ENCODE assay signal across 8 mouse cellular contexts in genomic region chr9:55511521-55511993, GRCm38 (mm10). TPM values are rescaled to one million over a fixed set of nuclear protein-coding genes. Genes with fewer than 3 reads are reported as not detected.
DNase-seq lines count a peak whose midpoint lies in the region; ATAC-seq and TF ChIP-seq lines count a peak whose summit lies in the region.

No protein-coding gene starts in this region.

- H3K9me3 ChIP-seq in embryonic facial prominence, embryonic 14.5 days (ENCODE audit: control insufficient read depth, low read length): no peaks in the 10 kb centered on the region
- no peaks in the 10 kb centered on the region for H3K9me3 ChIP-seq in hindbrain, embryonic 13.5 days
- H3K9me3 ChIP-seq in liver, embryonic 11.5 days (ENCODE audit: control insufficient read depth, low read length): no peaks in the 10 kb centered on the region

- 0 out of 2 replicates have a peak, but pooled peaks cover 6% of the 10 kb centered on the region for H3K4me1 ChIP-seq in embryonic facial prominence, embryonic 14.5 days (ENCODE audit: control insufficient read depth, insufficient read depth, low read length)
- H3K4me1 ChIP-seq in hindbrain, embryonic 13.5 days (replicated peaks): peaks cover 13% of the 10 kb centered on the region; the same call in 1 of the 2 replicates
- H3K4me1 ChIP-seq in liver, embryonic 11.5 days (replicated peaks; ENCODE audit: control insufficient read depth, insufficient read depth, low read length): peaks cover 3% of the 10 kb centered on the region; the same call in 1 of the 2 replicates

- peak overlapping the region; percentile 75 for H3K4me2 ChIP-seq in embryonic facial prominence, embryonic 14.5 days (ENCODE audit: low read depth, low read length)
- H3K4me2 ChIP-seq in hindbrain, embryonic 13.5 days: peak overlapping the region; percentile 95
- H3K4me2 ChIP-seq in liver, embryonic 11.5 days: peak overlapping the region; percentile 72

- H3K27me3 ChIP-seq in Patski: peaks cover 27% of the 10 kb centered on the region
- no peaks in the 10 kb centered on the region for H3K27me3 ChIP-seq in embryonic facial prominence, embryonic 14.5 days (replicated peaks; ENCODE audit: control insufficient read depth, insufficient read depth, low read length)
- H3K27me3 ChIP-seq in hindbrain, embryonic 13.5 days: peaks cover 30% of the 10 kb centered on the region
- H3K27me3 ChIP-seq in liver, embryonic 11.5 days (replicated peaks; ENCODE audit: control insufficient read depth, insufficient read depth, low read length): no peaks in the 10 kb centered on the region; the same call in none of the 2 replicates

- TF ChIP-seq CTCF in Patski (IDR thresholded peaks at IDR 0.05): no peak

- CTCF ChIA-PET in Patski (lab: Charles Lee): no interaction called here

- POLR2A ChIA-PET in Patski (lab: Charles Lee): no interaction called here

- H3K4me3 ChIP-seq in embryonic facial prominence, embryonic 14.5 days (ENCODE audit: low read depth, low read length): peak overlapping the region; percentile 95
- H3K4me3 ChIP-seq in hindbrain, embryonic 13.5 days: peak overlapping the region; percentile 84
- peak overlapping the region; percentile 79 for H3K4me3 ChIP-seq in liver, embryonic 11.5 days (ENCODE audit: low read depth, low read length)

- in situ Hi-C loops in Patski (cut with MboI; ENCODE audit: low pct_unique_long_range_greater_than_20kb): no loop called here

- peak overlapping the region; percentile 95 for H3K9ac ChIP-seq in embryonic facial prominence, embryonic 14.5 days (ENCODE audit: low read depth, low read length)
- peak overlapping the region; percentile 91 for H3K9ac ChIP-seq in hindbrain, embryonic 13.5 days
- peak overlapping the region; percentile 92 for H3K9ac ChIP-seq in liver, embryonic 11.5 days (ENCODE audit: low read depth, low read length)

- peak; percentile 40 for ATAC-seq in Patski
- ATAC-seq in embryonic facial prominence, embryonic 14.5 days (ENCODE audit: low read depth): peak; percentile 70
- peak; percentile 74 for ATAC-seq in hindbrain, embryonic 13.5 days (ENCODE audit: low FRiP score)
- peak; percentile 78 for ATAC-seq in liver, embryonic 11.5 days (replicated peaks; ENCODE audit: low FRiP score)

- peak; percentile 44 for DNase-seq in heart, adult 8-10 months (ENCODE audit: low spot score)
- DNase-seq in heart, adult 11 months: no peak
- DNase-seq in Patski (ENCODE audit: low read depth, low spot score): no peak
- peak; percentile 69 for DNase-seq in embryonic facial prominence, embryonic 14.5 days (ENCODE audit: low spot score)
- peak; percentile 82 for DNase-seq in liver, embryonic 11.5 days (ENCODE audit: low spot score)
- DNase-seq in monocyte, adult 2 months (ENCODE audit: low read depth in 1 of 2, low spot score in 2 of 2): peak; percentile 39 to 71
- no peak for DNase-seq in layer of hippocampus, adult 9-11 months

- WGBS in embryonic facial prominence, embryonic 14.5 days: 4% methylated on average over 28 of the region's 32 CpGs
- WGBS in hindbrain, embryonic 13.5 days: under 1% methylated on average over 28 of the region's 32 CpGs
- under 1% methylated on average over 32 of the region's 32 CpGs for WGBS in liver, embryonic 11.5 days

- H3K27ac ChIP-seq in embryonic facial prominence, embryonic 14.5 days (replicated peaks; ENCODE audit: low read depth, low read length): peak overlapping the region; percentile 85
- H3K27ac ChIP-seq in hindbrain, embryonic 13.5 days: peak overlapping the region; percentile 88
- peak overlapping the region; percentile 88 for H3K27ac ChIP-seq in liver, embryonic 11.5 days (ENCODE audit: low read depth, low read length)

- no peaks in the 10 kb centered on the region for H3K36me3 ChIP-seq in embryonic facial prominence, embryonic 14.5 days (ENCODE audit: control insufficient read depth, insufficient read depth, low read length)
- no peaks in the 10 kb centered on the region for H3K36me3 ChIP-seq in hindbrain, embryonic 13.5 days
- H3K36me3 ChIP-seq in liver, embryonic 11.5 days (ENCODE audit: control insufficient read depth, insufficient read depth, low read length): no peaks in the 10 kb centered on the region

RNA-seq across cellular contexts. Expression of gene Etfa, which starts 0.5 kb away (rescaled TPM):
- total RNA-seq in heart, adult 8-10 months (2022): 1,000 to 10,000 TPM in 2 of 4 experiments, 100 to 1,000 TPM in 2; 853 to 1,095 (median 1,008) TPM
- polyA plus RNA-seq in Patski (2021): 282 TPM
- 182 and 191 TPM in 2 replicates for polyA plus RNA-seq in embryonic facial prominence, embryonic 14.5 days (2014; fragmentation: Nextera tagmentation; extraction: Ambion mirVana)
- 95.5 and 104 TPM in 2 replicates for polyA plus RNA-seq in hindbrain, embryonic 13.5 days (2015; fragmentation: Nextera tagmentation; extraction: Ambion mirVana)
- polyA plus RNA-seq in liver, embryonic 11.5 days (2014; fragmentation: Nextera tagmentation; extraction: Ambion mirVana): 195 and 217 TPM in 2 replicates

RNA-seq across cellular contexts. Expression of gene Isl2, which starts 26.9 kb away (rescaled TPM):
- total RNA-seq in heart, adult 8-10 months (2022): not detected
- polyA plus RNA-seq in Patski (2021): 4.6 TPM
- polyA plus RNA-seq in embryonic facial prominence, embryonic 14.5 days (2014; fragmentation: Nextera tagmentation; extraction: Ambion mirVana): 7.3 and 7.9 TPM in 2 replicates
- 11.3 and 12.2 TPM in 2 replicates for polyA plus RNA-seq in hindbrain, embryonic 13.5 days (2015; fragmentation: Nextera tagmentation; extraction: Ambion mirVana)
- polyA plus RNA-seq in liver, embryonic 11.5 days (2014; fragmentation: Nextera tagmentation; extraction: Ambion mirVana): 2.1 TPM in 2 replicates

Comparison
In these comparisons a context has a peak if more than half of its experiments do, and no peak if none do; other contexts are left out.
1. DNase-seq: peak in heart, adult 8-10 months (single experiment), embryonic facial prominence, embryonic 14.5 days (single experiment), liver, embryonic 11.5 days (single experiment) and monocyte, adult 2 months (2 of 2); none in heart, adult 11 months (single experiment), Patski (single experiment) and layer of hippocampus, adult 9-11 months (single experiment).
2. Peak in every context shown above with its lines, with median percentiles within 50 percentile points of each other: ATAC-seq, H3K27ac ChIP-seq, H3K4me2 ChIP-seq, H3K4me3 ChIP-seq and H3K9ac ChIP-seq.